Mouse (Mus musculus): Measurements from ENCODE around the gene Duox1. TPM values are rescaled to one million over a fixed set of nuclear protein-coding genes. Genes with fewer than 3 reads are reported as not detected.

Duox1 gene
- polyA plus RNA-seq, 1 experiment from 2014 or later = 0.05 TPM

DNA sequence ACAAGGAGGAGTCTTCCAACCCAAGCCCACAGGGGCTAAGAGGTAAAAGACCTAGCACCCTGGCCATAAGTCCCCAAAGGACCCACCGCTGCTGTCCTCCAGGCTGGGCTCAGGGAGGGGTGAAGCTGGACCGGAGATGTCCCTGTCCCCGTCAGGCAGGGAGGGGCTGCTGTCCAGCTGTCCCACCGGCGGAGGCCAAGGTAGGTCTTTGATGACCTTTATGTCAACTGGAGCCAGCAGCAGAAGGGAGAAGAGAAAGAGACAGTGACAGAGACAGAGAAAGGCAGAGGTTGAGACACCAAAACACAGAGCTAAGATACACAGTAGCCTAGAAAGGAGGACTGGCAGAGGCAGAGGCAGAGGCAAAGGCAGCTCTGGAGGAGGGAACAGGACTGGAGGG lies 39.9 kb downstream of the Duox1 start:
- H3K4me3 ChIP-seq (ENCODE audit: low read depth, low read length) = no peak overlapping the region
- no peak for DNase-seq (ENCODE audit: low spot score)
- H3K4me1 ChIP-seq (replicated peaks; ENCODE audit: control insufficient read depth, insufficient read depth, low read length) = no peaks in the 10 kb centered on the region
- H3K4me2 ChIP-seq (ENCODE audit: low read length) = no peak overlapping the region
- H3K36me3 ChIP-seq (ENCODE audit: control insufficient read depth, insufficient read depth, low read length) = peaks cover 46% of the 10 kb centered on the region; the same call in 1 of the 2 replicates
- WGBS = 84% methylated on average over 5 of the region's 5 CpGs
- no peak for ATAC-seq (replicated peaks; ENCODE audit: low FRiP score, low TSS enrichment, low read depth)
- H3K27me3 ChIP-seq (replicated peaks; ENCODE audit: control insufficient read depth, insufficient read depth, low read length) = no peaks in the 10 kb centered on the region
- H3K27ac ChIP-seq (ENCODE audit: low read depth) = no peak overlapping the region
- H3K9me3 ChIP-seq (ENCODE audit: control insufficient read depth, low read length) = no peaks in the 10 kb centered on the region
- no peak overlapping the region for H3K9ac ChIP-seq (ENCODE audit: low read length)

DNA sequence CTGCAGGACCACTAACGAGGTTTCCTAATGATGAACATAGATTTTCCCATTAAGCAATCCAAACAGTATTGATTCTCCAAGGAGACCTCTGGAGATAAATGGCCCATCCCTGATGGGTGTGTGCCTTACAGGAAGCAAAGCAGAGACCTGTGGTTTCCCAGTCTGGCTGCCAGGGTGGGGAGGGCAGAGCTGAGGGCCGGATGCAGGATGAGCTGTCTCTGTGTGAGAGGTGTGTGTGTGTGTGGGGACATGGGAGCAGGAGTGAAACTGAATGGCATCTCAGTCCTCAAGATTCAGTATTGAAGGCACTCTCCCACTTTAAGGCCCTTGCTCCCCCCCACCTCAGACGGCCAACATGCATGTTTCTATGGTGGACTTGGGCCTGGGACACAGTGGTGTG lies 40.7 kb downstream of the Duox1 start:
- peaks cover 46% of the 10 kb centered on the region; the same call in 1 of the 2 replicates for H3K36me3 ChIP-seq (ENCODE audit: control insufficient read depth, insufficient read depth, low read length)
- H3K9me3 ChIP-seq (ENCODE audit: control insufficient read depth, low read length) = no peaks in the 10 kb centered on the region
- 73% methylated on average over 3 of the region's 3 CpGs for WGBS
- no peak for DNase-seq (ENCODE audit: low spot score)
- H3K4me2 ChIP-seq (ENCODE audit: low read length) = no peak overlapping the region
- no peaks in the 10 kb centered on the region for H3K27me3 ChIP-seq (replicated peaks; ENCODE audit: control insufficient read depth, insufficient read depth, low read length)
- H3K4me3 ChIP-seq (ENCODE audit: low read depth, low read length) = no peak overlapping the region
- ATAC-seq (replicated peaks; ENCODE audit: low FRiP score, low TSS enrichment, low read depth) = no peak
- H3K4me1 ChIP-seq (replicated peaks; ENCODE audit: control insufficient read depth, insufficient read depth, low read length) = no peaks in the 10 kb centered on the region
- H3K9ac ChIP-seq (ENCODE audit: low read length) = no peak overlapping the region
- H3K27ac ChIP-seq (ENCODE audit: low read depth) = no peak overlapping the region

DNA sequence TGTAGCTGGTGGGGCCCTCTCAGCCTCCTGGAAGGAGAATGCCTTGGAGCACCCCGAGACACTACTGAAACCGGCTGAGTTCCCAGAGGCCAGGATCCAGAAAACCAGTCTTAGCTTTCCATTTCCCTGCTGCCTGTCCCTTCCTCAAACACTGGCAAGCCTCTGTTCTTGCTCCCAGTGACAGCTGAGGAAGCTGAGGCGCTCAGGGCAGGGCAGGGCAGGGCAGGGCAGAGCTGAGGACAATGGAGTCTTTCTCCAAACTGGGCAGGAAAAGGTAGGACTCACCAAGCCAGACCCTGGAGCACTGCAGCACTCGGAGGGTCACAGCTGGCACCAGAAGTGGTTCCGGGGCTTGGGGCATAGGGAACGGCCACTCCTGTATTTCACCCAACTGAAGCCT lies 44.8 kb downstream of the Duox1 start:
- DNase-seq (ENCODE audit: low spot score) = no peak
- no peak overlapping the region for H3K27ac ChIP-seq (ENCODE audit: low read depth)
- H3K9me3 ChIP-seq (ENCODE audit: control insufficient read depth, low read length) = no peaks in the 10 kb centered on the region
- 67% methylated on average over 6 of the region's 6 CpGs for WGBS
- no peak overlapping the region for H3K9ac ChIP-seq (ENCODE audit: low read length)
- H3K27me3 ChIP-seq (replicated peaks; ENCODE audit: control insufficient read depth, insufficient read depth, low read length) = no peaks in the 10 kb centered on the region
- ATAC-seq (replicated peaks; ENCODE audit: low FRiP score, low TSS enrichment, low read depth) = no peak
- H3K36me3 ChIP-seq (ENCODE audit: control insufficient read depth, insufficient read depth, low read length) = peaks cover 26% of the 10 kb centered on the region; the same call in 1 of the 2 replicates
- no peak overlapping the region for H3K4me3 ChIP-seq (ENCODE audit: low read depth, low read length)
- H3K4me1 ChIP-seq (replicated peaks; ENCODE audit: control insufficient read depth, insufficient read depth, low read length) = 0 out of 2 replicates have a peak, but pooled peaks cover 5% of the 10 kb centered on the region
- no peak overlapping the region for H3K4me2 ChIP-seq (ENCODE audit: low read length)

DNA sequence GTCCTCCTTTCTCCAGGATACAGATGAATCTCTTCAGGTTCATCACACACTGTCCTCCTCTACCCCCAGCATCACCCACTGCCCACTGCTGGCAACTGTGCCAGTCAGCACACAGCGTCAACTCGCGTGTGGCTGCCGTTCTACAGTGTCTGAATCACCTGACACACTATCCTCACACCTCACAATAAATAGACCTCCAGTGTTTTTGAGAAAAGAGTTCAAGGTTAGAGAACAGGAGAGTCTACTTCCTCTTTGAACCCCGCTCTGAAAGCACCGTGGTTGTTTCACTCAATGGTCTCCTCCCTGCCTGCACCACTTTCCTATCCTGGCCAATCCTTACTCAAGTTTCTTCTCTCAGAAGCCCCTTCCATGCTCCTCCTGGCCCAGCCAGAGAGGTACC lies 45.7 kb downstream of the Duox1 start:
- no peaks in the 10 kb centered on the region for H3K9me3 ChIP-seq (ENCODE audit: control insufficient read depth, low read length)
- 85% methylated on average over 6 of the region's 6 CpGs for WGBS
- ATAC-seq (replicated peaks; ENCODE audit: low FRiP score, low TSS enrichment, low read depth) = no peak

DNA sequence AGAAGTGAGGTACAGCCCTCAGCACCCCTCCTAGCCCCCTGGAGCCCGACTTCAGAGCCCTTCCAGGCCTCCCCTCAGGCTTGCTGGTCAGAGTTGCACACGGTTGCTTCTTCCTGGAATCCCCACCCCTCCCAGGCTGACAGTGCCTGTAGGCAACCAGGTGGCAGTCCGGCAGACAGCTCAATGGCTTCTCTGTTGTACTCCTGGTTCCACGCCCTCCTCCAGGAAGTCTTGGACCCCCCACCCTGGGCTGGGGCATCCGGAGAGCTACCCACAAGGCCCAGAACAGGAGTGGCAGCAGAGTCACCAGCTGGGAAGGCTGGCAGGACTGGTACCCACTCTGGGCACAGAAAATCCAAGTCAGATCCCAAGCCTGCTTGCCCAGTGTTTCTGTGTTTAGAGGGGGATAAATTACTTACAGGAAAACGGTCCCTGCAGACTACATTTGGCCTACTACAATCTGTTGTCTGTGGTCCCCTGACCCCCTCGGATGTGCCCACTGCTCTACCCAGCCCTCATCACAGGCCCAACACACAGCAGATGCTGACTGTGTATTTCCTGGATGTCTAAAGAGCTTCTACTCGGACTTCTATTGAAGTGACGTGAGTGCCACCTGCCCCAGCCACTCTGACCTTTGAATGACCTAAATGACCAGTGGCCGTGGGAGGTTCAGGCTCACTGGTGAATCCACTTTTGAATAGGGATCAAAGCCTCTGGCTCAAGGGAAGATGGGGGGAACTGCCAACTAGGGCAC lies 46.6 kb downstream of the Duox1 start:
- DNase-seq (ENCODE audit: low spot score) (no peak), ATAC-seq (replicated peaks; ENCODE audit: low FRiP score, low TSS enrichment, low read depth) (no peak)
- 65% methylated on average over 10 of the region's 10 CpGs for WGBS
- Histone ChIP-seq H3K27ac (ENCODE audit: low read depth) (no peak overlapping the region), H3K36me3 (ENCODE audit: control insufficient read depth, insufficient read depth, low read length) (peaks cover 16% of the 10 kb centered on the region; the same call in 1 of the 2 replicates), H3K27me3 (replicated peaks; ENCODE audit: control insufficient read depth, insufficient read depth, low read length) (no peaks in the 10 kb centered on the region), H3K9ac (ENCODE audit: low read length) (no peak overlapping the region), H3K4me1 (replicated peaks; ENCODE audit: control insufficient read depth, insufficient read depth, low read length) (peaks cover 18% of the 10 kb centered on the region), H3K9me3 (ENCODE audit: control insufficient read depth, low read length) (no peaks in the 10 kb centered on the region), H3K4me3 (ENCODE audit: low read depth, low read length) (no peak overlapping the region), H3K4me2 (ENCODE audit: low read length) (no peak overlapping the region)

More for the DNA sequence above, 45.7 kb downstream of the Duox1 start:
- H3K36me3 ChIP-seq (ENCODE audit: control insufficient read depth, insufficient read depth, low read length) = peaks cover 20% of the 10 kb centered on the region; the same call in 1 of the 2 replicates
- DNase-seq (ENCODE audit: low spot score) = no peak
- H3K9ac ChIP-seq (ENCODE audit: low read length) = no peak overlapping the region
- no peak overlapping the region for H3K4me2 ChIP-seq (ENCODE audit: low read length)
- H3K27me3 ChIP-seq (replicated peaks; ENCODE audit: control insufficient read depth, insufficient read depth, low read length) = no peaks in the 10 kb centered on the region
- H3K4me1 ChIP-seq (replicated peaks; ENCODE audit: control insufficient read depth, insufficient read depth, low read length) = peaks cover 9% of the 10 kb centered on the region; the same call in 1 of the 2 replicates
- no peak overlapping the region for H3K27ac ChIP-seq (ENCODE audit: low read depth)
- no peak overlapping the region for H3K4me3 ChIP-seq (ENCODE audit: low read depth, low read length)

DNA sequence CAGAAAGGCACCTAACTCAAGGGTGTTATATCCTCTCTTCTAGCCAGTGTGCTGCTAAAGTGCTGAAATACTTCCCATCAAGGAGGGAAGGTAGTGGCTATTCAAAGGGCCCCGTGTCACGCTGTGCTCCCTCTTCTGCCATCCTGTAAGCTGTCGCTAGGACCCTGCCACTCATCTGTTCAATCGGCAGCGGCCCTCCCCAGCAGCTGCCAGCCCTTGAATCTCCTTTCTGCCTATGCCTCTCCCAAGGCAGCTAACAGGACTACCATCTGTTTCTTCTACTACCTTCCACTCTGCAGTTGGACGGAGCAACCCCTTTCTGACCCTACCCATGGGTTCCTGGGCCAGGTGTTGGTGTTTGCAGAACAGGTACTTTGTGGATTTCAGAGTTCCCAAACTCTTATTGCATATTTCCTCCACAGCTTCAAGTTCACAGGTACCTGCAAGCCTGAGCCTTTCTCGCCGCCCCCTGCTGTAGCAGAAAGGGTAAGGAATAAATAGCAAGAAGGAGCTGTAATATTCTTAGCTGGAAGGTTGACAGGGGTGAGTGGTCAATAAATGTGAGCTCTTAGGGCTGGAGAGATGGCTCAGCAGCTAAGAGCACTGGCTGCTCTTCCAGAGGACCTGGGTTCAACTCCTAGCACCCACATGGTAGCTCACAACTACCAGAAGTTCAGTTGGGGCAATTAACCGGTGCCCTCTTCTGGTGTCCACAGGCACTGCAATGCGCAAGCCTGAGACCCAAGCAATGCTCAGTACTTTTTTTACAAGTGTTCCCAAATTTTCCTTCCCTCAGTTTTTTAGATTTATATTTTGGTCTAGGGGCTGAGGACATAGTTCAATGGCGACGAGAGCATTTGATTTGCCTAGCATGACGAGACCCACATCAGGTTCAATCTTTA lies 47.4 kb downstream of the Duox1 start:
- Histone ChIP-seq H3K27ac (ENCODE audit: low read depth) (no peak overlapping the region), H3K36me3 (ENCODE audit: control insufficient read depth, insufficient read depth, low read length) (peaks cover 13% of the 10 kb centered on the region; the same call in 1 of the 2 replicates), H3K4me2 (ENCODE audit: low read length) (no peak overlapping the region), H3K4me1 (replicated peaks; ENCODE audit: control insufficient read depth, insufficient read depth, low read length) (peaks cover 25% of the 10 kb centered on the region), H3K27me3 (replicated peaks; ENCODE audit: control insufficient read depth, insufficient read depth, low read length) (no peaks in the 10 kb centered on the region), H3K9ac (ENCODE audit: low read length) (no peak overlapping the region), H3K4me3 (ENCODE audit: low read depth, low read length) (no peak overlapping the region), H3K9me3 (ENCODE audit: control insufficient read depth, low read length) (no peaks in the 10 kb centered on the region)
- DNase-seq (ENCODE audit: low spot score) (no peak), ATAC-seq (replicated peaks; ENCODE audit: low FRiP score, low TSS enrichment, low read depth) (no peak)
- 85% methylated on average over 13 of the region's 13 CpGs for WGBS

DNA sequence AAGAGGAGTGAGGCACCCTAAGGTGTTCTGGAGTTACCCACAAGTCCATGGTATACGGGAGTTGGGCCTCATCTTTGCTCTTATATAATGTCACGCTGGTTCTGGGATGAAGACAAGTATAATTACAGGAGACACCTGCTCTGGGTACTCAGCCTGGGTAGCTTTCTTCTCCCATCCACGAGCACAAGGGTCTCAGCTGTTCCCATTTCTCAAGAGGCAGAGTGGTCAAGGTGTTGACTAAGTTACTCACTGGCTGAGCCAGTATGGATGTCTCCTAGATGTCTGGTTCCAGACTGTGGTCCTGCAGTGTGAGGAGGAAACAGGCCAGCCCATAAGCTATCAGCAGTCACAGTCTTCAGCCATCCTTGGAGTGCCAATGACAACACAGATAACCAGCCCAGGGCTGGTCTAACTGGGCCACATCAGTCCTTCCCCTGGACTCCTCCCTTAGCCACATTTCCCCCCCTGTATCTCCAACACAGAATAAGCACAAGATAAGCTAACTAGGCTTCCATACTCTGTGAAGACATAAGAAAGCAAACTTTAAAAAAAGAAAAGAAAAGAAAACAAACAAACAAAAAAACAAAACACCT lies 49.0 kb downstream of the Duox1 start:
- no peaks in the 10 kb centered on the region for H3K9me3 ChIP-seq (ENCODE audit: control insufficient read depth, low read length)
- no peaks in the 10 kb centered on the region for H3K27me3 ChIP-seq (replicated peaks; ENCODE audit: control insufficient read depth, insufficient read depth, low read length)
- H3K4me3 ChIP-seq (ENCODE audit: low read depth, low read length) = no peak overlapping the region
- no peak overlapping the region for H3K27ac ChIP-seq (ENCODE audit: low read depth)
- 91% methylated on average over 3 of the region's 3 CpGs for WGBS
- H3K9ac ChIP-seq (ENCODE audit: low read length) = no peak overlapping the region
- H3K4me2 ChIP-seq (ENCODE audit: low read length) = no peak overlapping the region
- peaks cover 6% of the 10 kb centered on the region; the same call in 1 of the 2 replicates for H3K36me3 ChIP-seq (ENCODE audit: control insufficient read depth, insufficient read depth, low read length)
- peaks cover 25% of the 10 kb centered on the region for H3K4me1 ChIP-seq (replicated peaks; ENCODE audit: control insufficient read depth, insufficient read depth, low read length)
- ATAC-seq (replicated peaks; ENCODE audit: low FRiP score, low TSS enrichment, low read depth) (no peak), DNase-seq (ENCODE audit: low spot score) (no peak)

DNA sequence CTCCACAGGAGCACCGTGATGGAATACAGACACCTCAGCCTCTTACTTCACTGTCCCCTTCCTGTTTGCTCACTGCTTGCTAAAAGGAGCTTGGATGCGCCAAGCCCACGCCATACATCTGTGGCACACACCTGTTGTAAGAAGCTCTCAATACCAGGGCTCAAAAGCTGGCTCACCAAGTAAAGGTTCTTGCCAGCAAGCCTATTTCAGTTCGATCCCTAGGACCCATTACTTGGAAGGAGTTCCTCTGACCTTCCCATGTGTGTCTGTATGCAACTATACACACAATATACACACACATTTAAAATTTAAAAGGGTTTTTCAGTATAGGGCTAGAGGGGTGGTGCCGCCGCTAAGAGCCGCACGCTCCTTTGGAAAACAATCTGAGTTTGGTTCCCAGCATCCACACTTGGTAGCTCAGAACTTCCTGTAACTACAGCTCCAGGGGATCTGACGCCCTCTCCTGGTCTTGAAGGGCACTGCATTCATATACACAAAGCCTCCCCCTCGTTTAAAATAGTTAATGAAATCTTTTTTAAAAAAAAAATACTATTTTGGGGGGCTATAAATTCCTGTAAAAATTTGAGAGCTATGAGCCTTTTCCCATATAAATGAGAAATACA lies 49.9 kb downstream of the Duox1 start:
- ATAC-seq (replicated peaks; ENCODE audit: low FRiP score, low TSS enrichment, low read depth) (no peak), DNase-seq (ENCODE audit: low spot score) (no peak)
- H3K9me3 ChIP-seq (ENCODE audit: control insufficient read depth, low read length) = no peaks in the 10 kb centered on the region
- H3K27me3 ChIP-seq (replicated peaks; ENCODE audit: control insufficient read depth, insufficient read depth, low read length) = no peaks in the 10 kb centered on the region
- H3K4me3 ChIP-seq (ENCODE audit: low read depth, low read length) = no peak overlapping the region
- no peak overlapping the region for H3K9ac ChIP-seq (ENCODE audit: low read length)
- no peak overlapping the region for H3K27ac ChIP-seq (ENCODE audit: low read depth)
- peaks cover 25% of the 10 kb centered on the region for H3K4me1 ChIP-seq (replicated peaks; ENCODE audit: control insufficient read depth, insufficient read depth, low read length)
- H3K4me2 ChIP-seq (ENCODE audit: low read length) = no peak overlapping the region
- H3K36me3 ChIP-seq (ENCODE audit: control insufficient read depth, insufficient read depth, low read length) = peaks cover 4% of the 10 kb centered on the region; the same call in 1 of the 2 replicates
- WGBS = 84% methylated on average over 10 of the region's 10 CpGs
